Mouse (Mus musculus): Measurements from ENCODE around the gene Sp1. TPM values are rescaled to one million over a fixed set of nuclear protein-coding genes. Genes with fewer than 3 reads are reported as not detected.

Sp1 gene
- polyA plus RNA-seq, 2 experiments: 17.2 to 35.7 TPM

- 80% methylated on average over 2 of the region's 2 CpGs for WGBS
- H3K4me1 ChIP-seq (ENCODE audit: control insufficient read depth, insufficient read depth, low read length): peaks cover 7% of the 10 kb centered on the region; the same call in 1 of the 2 replicates
- H3K4me2 ChIP-seq (replicated peaks; ENCODE audit: low read depth, low read length, severe bottlenecking): no peak overlapping the region
- H3K36me3 ChIP-seq (ENCODE audit: control insufficient read depth, insufficient read depth, low read length): peaks cover 48% of the 10 kb centered on the region
- no peaks in the 10 kb centered on the region for H3K27me3 ChIP-seq (ENCODE audit: control insufficient read depth, insufficient read depth, low read length)
- DNase-seq (ENCODE audit: low spot score) (no peak), ATAC-seq (ENCODE audit: low FRiP score, low read depth) (no peak)
- TF ChIP-seq POLR2A (IDR thresholded peaks at IDR 0.05; ENCODE audit: borderline replicate concordance, extremely low read depth, insufficient read depth, insufficient read length): no peak
- no peak overlapping the region for H3K27ac ChIP-seq (replicated peaks; ENCODE audit: low read depth, low read length)
- no peak overlapping the region for H3K4me3 ChIP-seq (replicated peaks; ENCODE audit: low read length)
- H3K9me3 ChIP-seq (ENCODE audit: control insufficient read depth, low read length): no peaks in the 10 kb centered on the region
- no peak overlapping the region for H3K9ac ChIP-seq (ENCODE audit: low read depth, low read length, severe bottlenecking)
Measured at GRCm38 (mm10) chr15:102473246-102473645, 67.3 kb downstream of the Sp1 start.

- Histone ChIP-seq H3K4me3 (replicated peaks; ENCODE audit: low read length) (no peak overlapping the region), H3K4me1 (ENCODE audit: control insufficient read depth, insufficient read depth, low read length) (peaks cover 7% of the 10 kb centered on the region; the same call in 1 of the 2 replicates), H3K27ac (replicated peaks; ENCODE audit: low read depth, low read length) (no peak overlapping the region), H3K4me2 (replicated peaks; ENCODE audit: low read depth, low read length, severe bottlenecking) (no peak overlapping the region), H3K9ac (ENCODE audit: low read depth, low read length, severe bottlenecking) (no peak overlapping the region), H3K36me3 (ENCODE audit: control insufficient read depth, insufficient read depth, low read length) (peaks cover 59% of the 10 kb centered on the region), H3K27me3 (ENCODE audit: control insufficient read depth, insufficient read depth, low read length) (no peaks in the 10 kb centered on the region), H3K9me3 (ENCODE audit: control insufficient read depth, low read length) (no peaks in the 10 kb centered on the region)
- TF ChIP-seq POLR2A (IDR thresholded peaks at IDR 0.05; ENCODE audit: borderline replicate concordance, extremely low read depth, insufficient read depth, insufficient read length): no peak
- 90% methylated on average over 2 of the region's 2 CpGs for WGBS
- DNase-seq (ENCODE audit: low spot score) (no peak), ATAC-seq (ENCODE audit: low FRiP score, low read depth) (no peak)
Measured at GRCm38 (mm10) chr15:102474520-102474919, 68.6 kb downstream of the Sp1 start.

- Histone ChIP-seq H3K27me3 (ENCODE audit: control insufficient read depth, insufficient read depth, low read length) (no peaks in the 10 kb centered on the region), H3K9me3 (ENCODE audit: control insufficient read depth, low read length) (no peaks in the 10 kb centered on the region), H3K27ac (replicated peaks; ENCODE audit: low read depth, low read length) (no peak overlapping the region), H3K9ac (ENCODE audit: low read depth, low read length, severe bottlenecking) (no peak overlapping the region), H3K36me3 (ENCODE audit: control insufficient read depth, insufficient read depth, low read length) (peaks cover 90% of the 10 kb centered on the region), H3K4me1 (ENCODE audit: control insufficient read depth, insufficient read depth, low read length) (no peaks in the 10 kb centered on the region), H3K4me3 (replicated peaks; ENCODE audit: low read length) (no peak overlapping the region), H3K4me2 (replicated peaks; ENCODE audit: low read depth, low read length, severe bottlenecking) (no peak overlapping the region)
- no peak for ATAC-seq (ENCODE audit: low FRiP score, low read depth)
- no peak for DNase-seq (ENCODE audit: low spot score)
- TF ChIP-seq POLR2A (IDR thresholded peaks at IDR 0.05; ENCODE audit: borderline replicate concordance, extremely low read depth, insufficient read depth, insufficient read length): no peak
- 92% methylated on average over 3 of the region's 3 CpGs for WGBS
Measured at GRCm38 (mm10) chr15:102483136-102483535, 77.2 kb downstream of the Sp1 start.

GRCm38 (mm10) chr15:102485853-102486252, 79.9 kb downstream of the Sp1 start:
- Histone ChIP-seq H3K4me1 (ENCODE audit: control insufficient read depth, insufficient read depth, low read length) (no peaks in the 10 kb centered on the region), H3K27ac (replicated peaks; ENCODE audit: low read depth, low read length) (no peak overlapping the region), H3K4me2 (replicated peaks; ENCODE audit: low read depth, low read length, severe bottlenecking) (no peak overlapping the region), H3K36me3 (ENCODE audit: control insufficient read depth, insufficient read depth, low read length) (peaks cover 93% of the 10 kb centered on the region), H3K9me3 (ENCODE audit: control insufficient read depth, low read length) (no peaks in the 10 kb centered on the region), H3K27me3 (ENCODE audit: control insufficient read depth, insufficient read depth, low read length) (no peaks in the 10 kb centered on the region), H3K9ac (ENCODE audit: low read depth, low read length, severe bottlenecking) (no peak overlapping the region), H3K4me3 (replicated peaks; ENCODE audit: low read length) (no peak overlapping the region)
- TF ChIP-seq POLR2A (IDR thresholded peaks at IDR 0.05; ENCODE audit: borderline replicate concordance, extremely low read depth, insufficient read depth, insufficient read length): no peak
- DNase-seq (ENCODE audit: low spot score): no peak
- no peak for ATAC-seq (ENCODE audit: low FRiP score, low read depth)
- WGBS: 92% methylated on average over 12 of the region's 12 CpGs

Other genes with a start within 250 kb of the Sp1 start
- 89.4 and 96.0 TPM in 2 replicates for gene Zfp740, start 202.9 kb upstream of the Sp1 start, polyA plus RNA-seq (2012; rRNA removed)
- 53.8 and 64.0 TPM in 2 replicates for gene Zfp740, start 202.9 kb upstream of the Sp1 start, polyA plus RNA-seq (2014; fragmentation: Nextera tagmentation; extraction: Ambion mirVana)
- gene Csad, start 201.4 kb upstream of the Sp1 start, polyA plus RNA-seq (2012; rRNA removed): 112 and 130 TPM in 2 replicates
- gene Csad, start 201.4 kb upstream of the Sp1 start, polyA plus RNA-seq (2014; fragmentation: Nextera tagmentation; extraction: Ambion mirVana): 66.1 and 75.3 TPM in 2 replicates
- gene Itgb7, start 174.2 kb upstream of the Sp1 start, polyA plus RNA-seq (2012; rRNA removed): 2.7 and 3.0 TPM in 2 replicates
- gene Itgb7, start 174.2 kb upstream of the Sp1 start, polyA plus RNA-seq (2014; fragmentation: Nextera tagmentation; extraction: Ambion mirVana): 4.2 and 6.5 TPM in 2 replicates
- 135 and 175 TPM in 2 replicates for gene Rarg, start 148.6 kb upstream of the Sp1 start, polyA plus RNA-seq (2012; rRNA removed)
- gene Rarg, start 148.6 kb upstream of the Sp1 start, polyA plus RNA-seq (2014; fragmentation: Nextera tagmentation; extraction: Ambion mirVana): 115 and 140 TPM in 2 replicates
- gene Gm9918, start 135.6 kb upstream of the Sp1 start, polyA plus RNA-seq (2012; rRNA removed): 3.1 and 3.8 TPM in 2 replicates
- 0.93 and 1.0 TPM in 2 replicates for gene Gm9918, start 135.6 kb upstream of the Sp1 start, polyA plus RNA-seq (2014; fragmentation: Nextera tagmentation; extraction: Ambion mirVana)
- gene Mfsd5, start 126.7 kb upstream of the Sp1 start, polyA plus RNA-seq (2012; rRNA removed): 55.6 and 76.8 TPM in 2 replicates
- 77.7 and 82.1 TPM in 2 replicates for gene Mfsd5, start 126.7 kb upstream of the Sp1 start, polyA plus RNA-seq (2014; fragmentation: Nextera tagmentation; extraction: Ambion mirVana)
- 37.2 and 40.0 TPM in 2 replicates for gene Espl1, start 109.9 kb upstream of the Sp1 start, polyA plus RNA-seq (2012; rRNA removed)
- 27.2 and 27.3 TPM in 2 replicates for gene Espl1, start 109.9 kb upstream of the Sp1 start, polyA plus RNA-seq (2014; fragmentation: Nextera tagmentation; extraction: Ambion mirVana)
- 177 and 331 TPM in 2 replicates for gene Pfdn5, start 80.0 kb upstream of the Sp1 start, polyA plus RNA-seq (2012; rRNA removed)
- 527 and 545 TPM in 2 replicates for gene Pfdn5, start 80.0 kb upstream of the Sp1 start, polyA plus RNA-seq (2014; fragmentation: Nextera tagmentation; extraction: Ambion mirVana)
- gene Myg1, start 74.4 kb upstream of the Sp1 start, polyA plus RNA-seq (2012; rRNA removed): 108 and 117 TPM in 2 replicates
- gene Myg1, start 74.4 kb upstream of the Sp1 start, polyA plus RNA-seq (2014; fragmentation: Nextera tagmentation; extraction: Ambion mirVana): 91.1 and 92.1 TPM in 2 replicates
- 65.5 and 86.5 TPM in 2 replicates for gene Aaas, start 55.4 kb upstream of the Sp1 start, polyA plus RNA-seq (2012; rRNA removed)
- gene Aaas, start 55.4 kb upstream of the Sp1 start, polyA plus RNA-seq (2014; fragmentation: Nextera tagmentation; extraction: Ambion mirVana): 54.4 and 59.6 TPM in 2 replicates
- gene Sp7, start 39.0 kb upstream of the Sp1 start, polyA plus RNA-seq (2012; rRNA removed): 22.5 and 32.5 TPM in 2 replicates
- 7.9 and 11.7 TPM in 2 replicates for gene Sp7, start 39.0 kb upstream of the Sp1 start, polyA plus RNA-seq (2014; fragmentation: Nextera tagmentation; extraction: Ambion mirVana)
- gene Amhr2, start 39.2 kb downstream of the Sp1 start, polyA plus RNA-seq (2012; rRNA removed): 0.53 and 0.67 TPM in 2 replicates
- gene Amhr2, start 39.2 kb downstream of the Sp1 start, polyA plus RNA-seq (2014; fragmentation: Nextera tagmentation; extraction: Ambion mirVana): 0.25 and 1.1 TPM in 2 replicates
- 67.8 and 74.6 TPM in 2 replicates for gene Prr13, start 52.9 kb downstream of the Sp1 start, polyA plus RNA-seq (2012; rRNA removed)
- 76.6 and 81.6 TPM in 2 replicates for gene Prr13, start 52.9 kb downstream of the Sp1 start, polyA plus RNA-seq (2014; fragmentation: Nextera tagmentation; extraction: Ambion mirVana)
- 814 and 942 TPM in 2 replicates for gene Pcbp2, start 64.4 kb downstream of the Sp1 start, polyA plus RNA-seq (2012; rRNA removed)
- gene Pcbp2, start 64.4 kb downstream of the Sp1 start, polyA plus RNA-seq (2014; fragmentation: Nextera tagmentation; extraction: Ambion mirVana): 324 and 328 TPM in 2 replicates
- gene Gm10337, start 97.6 kb downstream of the Sp1 start, polyA plus RNA-seq (2012; rRNA removed): not detected in 2 replicates
- gene Gm10337, start 97.6 kb downstream of the Sp1 start, polyA plus RNA-seq (2014; fragmentation: Nextera tagmentation; extraction: Ambion mirVana): not detected in 2 replicates
- gene Map3k12, start 110.9 kb downstream of the Sp1 start, polyA plus RNA-seq (2012; rRNA removed): 36.3 and 38.3 TPM in 2 replicates
- gene Map3k12, start 110.9 kb downstream of the Sp1 start, polyA plus RNA-seq (2014; fragmentation: Nextera tagmentation; extraction: Ambion mirVana): 15.8 and 18.7 TPM in 2 replicates
- 132 and 150 TPM in 2 replicates for gene Tarbp2, start 112.0 kb downstream of the Sp1 start, polyA plus RNA-seq (2012; rRNA removed)
- gene Tarbp2, start 112.0 kb downstream of the Sp1 start, polyA plus RNA-seq (2014; fragmentation: Nextera tagmentation; extraction: Ambion mirVana): 78.1 and 86.6 TPM in 2 replicates
- 13.7 and 14.4 TPM in 2 replicates for gene Npff, start 118.8 kb downstream of the Sp1 start, polyA plus RNA-seq (2012; rRNA removed)
- 2.5 and 2.8 TPM in 2 replicates for gene Npff, start 118.8 kb downstream of the Sp1 start, polyA plus RNA-seq (2014; fragmentation: Nextera tagmentation; extraction: Ambion mirVana)
- not detected in 2 replicates for gene Gm28047, start 218.9 kb downstream of the Sp1 start, polyA plus RNA-seq (2012; rRNA removed)
- gene Gm28047, start 218.9 kb downstream of the Sp1 start, polyA plus RNA-seq (2014; fragmentation: Nextera tagmentation; extraction: Ambion mirVana): not detected in 2 replicates
- 110 and 155 TPM in 2 replicates for gene Atf7, start 219.3 kb downstream of the Sp1 start, polyA plus RNA-seq (2012; rRNA removed)
- gene Atf7, start 219.3 kb downstream of the Sp1 start, polyA plus RNA-seq (2014; fragmentation: Nextera tagmentation; extraction: Ambion mirVana): 50.7 and 51.0 TPM in 2 replicates